Mouse (Mus musculus): ENCODE data around the gene Pard6b. TPM values are rescaled to one million over a fixed set of nuclear protein-coding genes. Genes with fewer than 3 reads are reported as not detected.
A peak's percentile ranks its signal among the peaks of the same experiment; 100 is the strongest.
"Not testable (repeated sequence)": the region's sequence is repeated elsewhere in the genome, so short reads cannot be mapped to it uniquely, and the experiment has no call there.

Gene Pard6b
- total RNA-seq (2021): 1 to 10 TPM; 1.7 TPM
- long read RNA-seq, experiment 1, partial matches to known transcripts: 0 of 2 reads
- long read RNA-seq, experiment 1, other reads (novel, unspliced or antisense): 0 of 2 reads
- long read RNA-seq, experiment 2, partial matches to known transcripts: 0 of 2 reads
- long read RNA-seq, experiment 2, other reads (novel, unspliced or antisense): 0 of 2 reads

GRCm38 (mm10) chr2:168080431-168081246, at the start of gene Pard6b:
Pard6b (plus strand) TSS chr2:168081004.
- DNase-seq (ENCODE audit: low spot score in 2 of 2): peak; percentile 65 to 81

- no peak for DNase-seq (ENCODE audit: low spot score in 2 of 2)
Measured at GRCm38 (mm10) chr2:168031842-168032241, 49.0 kb upstream of the Pard6b start.

- no peak for DNase-seq (ENCODE audit: low spot score in 2 of 2)
Measured at GRCm38 (mm10) chr2:168033905-168034304, 46.9 kb upstream of the Pard6b start.

- DNase-seq (ENCODE audit: low spot score in 2 of 2): peak; percentile 24 to 61
Measured at GRCm38 (mm10) chr2:168035907-168036306, 44.9 kb upstream of the Pard6b start.

- no peak for DNase-seq (ENCODE audit: low spot score in 2 of 2)
Measured at GRCm38 (mm10) chr2:168037063-168037462, 43.7 kb upstream of the Pard6b start.

- DNase-seq (ENCODE audit: low spot score in 2 of 2): no peak
Measured at GRCm38 (mm10) chr2:168040751-168041150, 40.1 kb upstream of the Pard6b start.

- DNase-seq (ENCODE audit: low spot score in 2 of 2): no peak
Measured at GRCm38 (mm10) chr2:168042019-168042418, 38.8 kb upstream of the Pard6b start.

- DNase-seq (ENCODE audit: low spot score in 2 of 2): no peak
Measured at GRCm38 (mm10) chr2:168044681-168045287, 36.0 kb upstream of the Pard6b start.

GRCm38 (mm10) chr2:168045357-168045756, 35.4 kb upstream of the Pard6b start:
- DNase-seq (ENCODE audit: low spot score in 2 of 2): no peak

- DNase-seq (ENCODE audit: low spot score in 2 of 2): peak in 1 of 2 experiments; percentile 60
Measured at GRCm38 (mm10) chr2:168045771-168046170, 35.0 kb upstream of the Pard6b start.

- no peak for DNase-seq (ENCODE audit: low spot score in 2 of 2)
Measured at GRCm38 (mm10) chr2:168046467-168046866, 34.3 kb upstream of the Pard6b start.

GRCm38 (mm10) chr2:168049002-168049635, 31.7 kb upstream of the Pard6b start:
- DNase-seq (ENCODE audit: low spot score in 2 of 2): peak in 1 of 2 experiments; percentile 51

- peak; percentile 33 to 43 for DNase-seq (ENCODE audit: low spot score in 2 of 2)
Measured at GRCm38 (mm10) chr2:168050000-168050942, 30.5 kb upstream of the Pard6b start.

GRCm38 (mm10) chr2:168052156-168052555, 28.6 kb upstream of the Pard6b start:
- DNase-seq (ENCODE audit: low spot score in 2 of 2): no peak

GRCm38 (mm10) chr2:168052689-168053088, 28.1 kb upstream of the Pard6b start:
- no peak for DNase-seq (ENCODE audit: low spot score in 2 of 2)

- DNase-seq (ENCODE audit: low spot score in 2 of 2): no peak
Measured at GRCm38 (mm10) chr2:168054142-168054541, 26.7 kb upstream of the Pard6b start.

GRCm38 (mm10) chr2:168055910-168056665, 24.7 kb upstream of the Pard6b start:
- DNase-seq (ENCODE audit: low spot score in 2 of 2): no peak

- DNase-seq (ENCODE audit: low spot score in 2 of 2): no peak
Measured at GRCm38 (mm10) chr2:168056666-168056933, 24.2 kb upstream of the Pard6b start.

GRCm38 (mm10) chr2:168057876-168058275, 22.9 kb upstream of the Pard6b start:
- not testable (repeated sequence) for DNase-seq (ENCODE audit: low spot score in 2 of 2)

Measured in gastrocnemius, postnatal 4 days (tissue).